Mouse (Mus musculus): ENCODE measurements around the gene Tex2. TPM values are rescaled to one million over a fixed set of nuclear protein-coding genes. Genes with fewer than 3 reads are reported as not detected.

Tex2 gene
- total and polyA plus RNA-seq, 3 experiments, result 4.0 to 5.0 (median 4.5) TPM

- Histone ChIP-seq H3K9me3 (replicated peaks; ENCODE audit: low read length) (no peaks in the 10 kb centered on the region), H3K27me3 (replicated peaks) (no peaks in the 10 kb centered on the region), H3K9ac (ENCODE audit: insufficient read depth, low read depth) (no peak overlapping the region), H3K27ac (ENCODE audit: insufficient read depth, low read depth) (no peak overlapping the region), H3K4me1 (ENCODE audit: control insufficient read depth in 1 of 2, insufficient read depth in 2 of 2) (peaks cover 6 to 28% of the 10 kb centered on the region in 2 experiments), H3K4me3 (replicated peaks in 1 of 3; ENCODE audit: low read depth in 2 of 3, low read length in 2 of 3, poor library complexity in 1 of 3) (no peak overlapping the region), H3K79me2 (replicated peaks; ENCODE audit: control insufficient read depth, extremely low read depth, insufficient read depth, poor library complexity, severe bottlenecking) (peaks cover 12% of the 10 kb centered on the region), H3K4me2 (ENCODE audit: insufficient read depth, low read depth, poor library complexity, severe bottlenecking) (no peak overlapping the region), H3K36me3 (replicated peaks in 1 of 2; ENCODE audit: control insufficient read depth in 1 of 2, insufficient read depth in 1 of 2, low read length in 1 of 2) (no peaks in the 10 kb centered on the region)
- in situ Hi-C loops (cut with MboI; ENCODE audit: low pct_ligation_motif_present, low pct_unique_long_range_greater_than_20kb, low sequenced_read_pairs) (loop anchor here (10.0 kb wide), 1 partner anchor 167 kb away; no protein-coding TSS in a partner anchor), dilution Hi-C loops (cut with MboI; ENCODE audit: extremely low pct_ligation_motif_present, extremely low pct_unique_long_range_greater_than_20kb, low sequenced_read_pairs) (no loop called here)
- DNase-seq (ENCODE audit: extremely low read depth), result peak; percentile 91
- TF ChIP-seq ZNF384 (IDR thresholded peaks at IDR 0.05; ENCODE audit: low read depth, low read length) (peak; percentile 96), TCF12 (IDR thresholded peaks at IDR 0.05; ENCODE audit: low read depth, low read length) (peak; percentile 82), SMC3 (IDR thresholded peaks at IDR 0.05; ENCODE audit: low read depth, low read length) (peak; percentile 100), IRF4 (IDR thresholded peaks at IDR 0.05; ENCODE audit: low read depth, low read length) (peak; percentile 75; the same call in 1 of the 2 replicates), ETS1 (conservative IDR thresholded peaks at IDR 0.05; ENCODE audit: low read depth, low read length) (peak; percentile 63), NRF1 (IDR thresholded peaks at IDR 0.05; ENCODE audit: low read depth, low read length) (no peak), HCFC1 (IDR thresholded peaks at IDR 0.05; ENCODE audit: low read depth, low read length) (peak; percentile 57; the same call in 1 of the 2 replicates), MYC (IDR thresholded peaks at IDR 0.05; ENCODE audit: low read depth, low read length) (peak; percentile 84; the same call in 1 of the 2 replicates), MXI1 (IDR thresholded peaks at IDR 0.05; ENCODE audit: low read depth, low read length) (peak; percentile 69; the same call in 1 of the 2 replicates), MAFK (IDR thresholded peaks at IDR 0.05; ENCODE audit: insufficient replicate concordance, low read length) (0 out of 2 replicates have a peak, but pooled peaks have one; percentile 13), ELF1 (IDR thresholded peaks at IDR 0.05; ENCODE audit: low read depth, low read length) (peak; percentile 5; the same call in 1 of the 2 replicates), USF1 (IDR thresholded peaks at IDR 0.05; ENCODE audit: low read depth, low read length) (no peak), POLR2A (IDR thresholded peaks at IDR 0.05; ENCODE audit: low read depth, low read length) (no peak), EP300 (IDR thresholded peaks at IDR 0.05; ENCODE audit: low read length) (peak; percentile 64; the same call in 1 of the 2 replicates), ZC3H11A (IDR thresholded peaks at IDR 0.05; ENCODE audit: low read depth, low read length) (peak; percentile 98), CHD1 (IDR thresholded peaks at IDR 0.05; ENCODE audit: low read depth, low read length) (no peak), GABPA (IDR thresholded peaks at IDR 0.05; ENCODE audit: insufficient replicate concordance, low read depth, low read length) (no peak), CTCF (conservative IDR thresholded peaks at IDR 0.05 in 1 of 2, IDR thresholded peaks at IDR 0.05 in 1 of 2; ENCODE audit: low read depth in 2 of 2, low read length in 2 of 2) (peak; percentile 43 to 99), MAZ (IDR thresholded peaks at IDR 0.05; ENCODE audit: low read depth, low read length) (no peak), TBP (conservative IDR thresholded peaks at IDR 0.05; ENCODE audit: low read depth, low read length) (no peak), CHD2 (IDR thresholded peaks at IDR 0.05; ENCODE audit: low read length) (no peak), SIN3A (IDR thresholded peaks at IDR 0.05; ENCODE audit: low read length) (peak; percentile 89), BHLHE40 (IDR thresholded peaks at IDR 0.05; ENCODE audit: low read depth, low read length) (peak; percentile 56; the same call in 1 of the 2 replicates), JUN (IDR thresholded peaks at IDR 0.05; ENCODE audit: insufficient read depth, low read depth, low read length) (no peak; the same call in 1 of the 2 replicates), RCOR1 (conservative IDR thresholded peaks at IDR 0.05; ENCODE audit: low read depth, low read length) (no peak), MAX (IDR thresholded peaks at IDR 0.05; ENCODE audit: low read length) (peak; percentile 51; the same call in 1 of the 2 replicates), JUND (conservative IDR thresholded peaks at IDR 0.05; ENCODE audit: low read depth, low read length) (peak; percentile 76)
Measured at GRCm38 (mm10) chr11:106491393-106491792, 121.8 kb downstream of the Tex2 start.

Measured in CH12.LX (cell line).